Comparison of ENCODE assay signal across 12 mouse cellular contexts in genomic region chr16:53071887-53072682, GRCm38 (mm10).
"Had no signal": no experiment of that assay in that cellular context is flagged by ENCODE, and none has a peak within 500 bp of the region (broad histone marks: within the 10 kb centered on the region; RNA-seq: fewer than 3 reads in every experiment).

No protein-coding gene starts in this region.

- H3K27me3 ChIP-seq: liver, embryonic 15.5 days; midbrain, embryonic 13.5 days; stomach, embryonic 15.5 days had no signal

- H3K9ac ChIP-seq: liver, embryonic 15.5 days; midbrain, embryonic 13.5 days; stomach, embryonic 15.5 days had no signal

- H3K9me3 ChIP-seq: limb, embryonic 10.5 days; liver, embryonic 15.5 days; midbrain, embryonic 13.5 days; stomach, embryonic 15.5 days had no signal

- H3K4me3 ChIP-seq: left cerebral cortex, adult 2 months; limb, embryonic 10.5 days; liver, embryonic 15.5 days; midbrain, embryonic 13.5 days; stomach, embryonic 15.5 days had no signal

- H3K4me1 ChIP-seq: limb, embryonic 10.5 days; liver, embryonic 15.5 days; stomach, embryonic 15.5 days had no signal

- DNase-seq: lung, adult 2 months; lung, postnatal 36 days; right cerebral cortex, postnatal 14 days; thymus, adult 2 months; thymus, postnatal 25 days had no signal

- H3K36me3 ChIP-seq: limb, embryonic 10.5 days; liver, embryonic 15.5 days; midbrain, embryonic 13.5 days; stomach, embryonic 15.5 days had no signal

- H3K4me2 ChIP-seq: liver, embryonic 11.5 days; liver, embryonic 15.5 days; midbrain, embryonic 13.5 days; stomach, embryonic 15.5 days had no signal

- H3K27ac ChIP-seq: left cerebral cortex, adult 2 months; limb, embryonic 10.5 days; liver, embryonic 15.5 days; midbrain, embryonic 13.5 days; stomach, embryonic 15.5 days had no signal

- ATAC-seq: lung, postnatal 0 days; midbrain, embryonic 13.5 days had no signal
